Comparison of ENCODE assay signal across 16 mouse cellular contexts in the genomic region with DNA sequence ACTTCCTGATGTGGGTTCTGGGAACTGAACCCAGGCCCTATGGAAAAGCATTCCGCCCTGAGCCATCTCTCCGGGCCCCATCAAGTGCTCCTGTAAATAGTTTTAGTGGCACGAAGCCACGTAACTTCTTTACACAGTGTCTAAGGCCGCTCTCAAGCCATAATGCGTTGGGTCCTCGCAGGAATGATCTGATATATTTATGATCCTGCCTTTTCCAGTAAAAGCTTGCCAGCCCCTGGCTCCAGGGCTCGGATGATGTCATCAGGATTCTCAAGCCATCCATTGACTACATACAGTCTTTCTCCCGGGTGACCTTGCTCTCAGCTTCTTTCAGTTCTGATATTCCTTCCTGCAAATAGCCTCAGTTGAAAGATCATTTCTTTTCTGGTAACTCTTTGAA. TPM values are rescaled to one million over a fixed set of nuclear protein-coding genes. Genes with fewer than 3 reads are reported as not detected.
DNase-seq lines count a peak whose midpoint lies in the region; ATAC-seq and TF ChIP-seq lines count a peak whose summit lies in the region.
"Had no signal": no experiment of that assay in that cellular context is flagged by ENCODE, and none has a peak within 500 bp of the region (broad histone marks: within the 10 kb centered on the region; RNA-seq: fewer than 3 reads in every experiment).

No protein-coding gene starts in this region.

- H3K9me3 ChIP-seq in heart, embryonic 13.5 days = peaks cover 6% of the 10 kb centered on the region; the same call in 1 of the 2 replicates
- H3K9me3 ChIP-seq in limb, embryonic 14.5 days (ENCODE audit: control insufficient read depth, low read length) = no peaks in the 10 kb centered on the region
- H3K9me3 ChIP-seq in limb, embryonic 10.5 days (replicated peaks) = no peaks in the 10 kb centered on the region
- H3K9me3 ChIP-seq: embryonic facial prominence, embryonic 13.5 days; neural tube, embryonic 12.5 days had no signal

- H3K4me2 ChIP-seq in heart, embryonic 13.5 days = no peak overlapping the region
- H3K4me2 ChIP-seq in limb, embryonic 14.5 days (replicated peaks; ENCODE audit: low read depth, low read length, severe bottlenecking) = no peak overlapping the region
- H3K4me2 ChIP-seq: embryonic facial prominence, embryonic 13.5 days; neural tube, embryonic 12.5 days had no signal

- no peak overlapping the region for H3K4me3 ChIP-seq in heart, embryonic 13.5 days
- H3K4me3 ChIP-seq in limb, embryonic 14.5 days (replicated peaks; ENCODE audit: low read length) = no peak overlapping the region
- H3K4me3 ChIP-seq in limb, embryonic 10.5 days = no peak overlapping the region
- H3K4me3 ChIP-seq: embryonic facial prominence, embryonic 13.5 days; neural tube, embryonic 12.5 days had no signal

- peaks cover 60% of the 10 kb centered on the region for H3K4me1 ChIP-seq in heart, embryonic 13.5 days
- peaks cover 29% of the 10 kb centered on the region for H3K4me1 ChIP-seq in limb, embryonic 14.5 days (ENCODE audit: control insufficient read depth, insufficient read depth, low read length)
- peaks cover 41% of the 10 kb centered on the region for H3K4me1 ChIP-seq in limb, embryonic 10.5 days

- 39% methylated on average over 9 of the region's 9 CpGs for WGBS in heart, embryonic 13.5 days
- 46% methylated on average over 9 of the region's 9 CpGs for WGBS in limb, embryonic 14.5 days
- 89% methylated on average over 9 of the region's 9 CpGs for WGBS in limb, embryonic 10.5 days

- H3K36me3 ChIP-seq in heart, embryonic 13.5 days = no peaks in the 10 kb centered on the region
- no peaks in the 10 kb centered on the region for H3K36me3 ChIP-seq in limb, embryonic 14.5 days (ENCODE audit: control insufficient read depth, insufficient read depth, low read length)
- H3K36me3 ChIP-seq in limb, embryonic 10.5 days = no peaks in the 10 kb centered on the region
- H3K36me3 ChIP-seq: embryonic facial prominence, embryonic 13.5 days; G1E; neural tube, embryonic 12.5 days had no signal

- no peak for TF ChIP-seq POLR2A in limb, embryonic 14.5 days (IDR thresholded peaks at IDR 0.05; ENCODE audit: borderline replicate concordance, extremely low read depth, insufficient read depth, insufficient read length)

- H3K9ac ChIP-seq in heart, embryonic 13.5 days = no peak overlapping the region
- no peak overlapping the region for H3K9ac ChIP-seq in limb, embryonic 14.5 days (ENCODE audit: low read depth, low read length, severe bottlenecking)
- H3K9ac ChIP-seq: embryonic facial prominence, embryonic 13.5 days; liver, embryonic 14.5 days; neural tube, embryonic 12.5 days had no signal

- peak overlapping the region; percentile 12; the same call in 1 of the 2 replicates for H3K27ac ChIP-seq in heart, embryonic 13.5 days (replicated peaks)
- H3K27ac ChIP-seq in limb, embryonic 14.5 days (replicated peaks; ENCODE audit: low read depth, low read length) = no peak overlapping the region
- no peak overlapping the region for H3K27ac ChIP-seq in limb, embryonic 10.5 days
- H3K27ac ChIP-seq: embryonic facial prominence, embryonic 13.5 days; liver, embryonic 14.5 days; neural tube, embryonic 12.5 days had no signal

- intact Hi-C loops in heart, postnatal 14 days (cut with DNase I) = loop anchor here (5.0 kb wide), 1 partner anchor 107 kb away; the partner anchor contains the start of gene Sh3glb1

- no peak for ATAC-seq in heart, embryonic 13.5 days (ENCODE audit: extremely low read depth, insufficient number of reproducible peaks, low FRiP score, low TSS enrichment)
- ATAC-seq in limb, embryonic 14.5 days (ENCODE audit: low FRiP score, low read depth) = peak; percentile 37; the same call in 1 of the 2 replicates
- ATAC-seq: inflammation-experienced regulatory T-cells, adult 6 months; midbrain, embryonic 16.5 days had no signal

- no peak for DNase-seq in heart, postnatal 14 days
- DNase-seq in limb, embryonic 14.5 days (ENCODE audit: low spot score) = peak; percentile 58
- DNase-seq in limb, embryonic 10.5 days (ENCODE audit: low spot score) = no peak
- DNase-seq in NIH3T3 (ENCODE audit: low read depth) = peak; percentile 44
- peak; percentile 25 for DNase-seq in adrenal gland, postnatal 14 days
- DNase-seq in ovary, postnatal 36 days (ENCODE audit: low spot score) = no peak
- DNase-seq: cerebellum, adult 8-10 months; retina, postnatal 1 day; thymus, adult 18-20 months had no signal

- H3K27me3 ChIP-seq in heart, embryonic 13.5 days (replicated peaks) = no peaks in the 10 kb centered on the region
- H3K27me3 ChIP-seq in limb, embryonic 14.5 days (ENCODE audit: control insufficient read depth, insufficient read depth, low read length) = no peaks in the 10 kb centered on the region
- H3K27me3 ChIP-seq in limb, embryonic 10.5 days (ENCODE audit: low read depth, poor library complexity, severe bottlenecking) = no peaks in the 10 kb centered on the region
- H3K27me3 ChIP-seq: embryonic facial prominence, embryonic 13.5 days; neural tube, embryonic 12.5 days had no signal

RNA-seq across cellular contexts. Expression of gene Selenof, which starts 45.4 kb away (rescaled TPM):
- polyA plus RNA-seq in heart, embryonic 13.5 days (2015; fragmentation: Nextera tagmentation; extraction: Ambion mirVana) = 425 and 459 TPM in 2 replicates
- 100 to 1,000 TPM; 169 to 176 TPM for total RNA-seq in heart, postnatal 14 days (2021)
- 354 and 424 TPM in 2 replicates for polyA plus RNA-seq in limb, embryonic 14.5 days (2012; rRNA removed)
- polyA plus RNA-seq in limb, embryonic 14.5 days (2014; fragmentation: Nextera tagmentation; extraction: Ambion mirVana) = 532 and 555 TPM in 2 replicates
- polyA plus RNA-seq in limb, embryonic 10.5 days (2016; fragmentation: Nextera tagmentation; extraction: Ambion mirVana) = 461 and 480 TPM in 2 replicates
- total RNA-seq in adrenal gland, postnatal 14 days (2021) = 256 and 261 TPM in 2 replicates

RNA-seq across cellular contexts. Expression of gene Hs2st1, which starts 45.5 kb away (rescaled TPM):
- polyA plus RNA-seq in heart, embryonic 13.5 days (2015; fragmentation: Nextera tagmentation; extraction: Ambion mirVana) = 6.8 TPM in 2 replicates
- total RNA-seq in heart, postnatal 14 days (2021) = 10 to 100 TPM; 11.9 to 12.6 TPM
- polyA plus RNA-seq in limb, embryonic 14.5 days (2012; rRNA removed) = 20.2 and 20.6 TPM in 2 replicates
- 15.8 and 17.9 TPM in 2 replicates for polyA plus RNA-seq in limb, embryonic 14.5 days (2014; fragmentation: Nextera tagmentation; extraction: Ambion mirVana)
- 11.4 and 13.0 TPM in 2 replicates for polyA plus RNA-seq in limb, embryonic 10.5 days (2016; fragmentation: Nextera tagmentation; extraction: Ambion mirVana)
- 16.1 and 18.3 TPM in 2 replicates for total RNA-seq in adrenal gland, postnatal 14 days (2021)

Comparison
In these comparisons a context has a peak if more than half of its experiments do, and no peak if none do; other contexts are left out.
1. DNase-seq: peak in limb, embryonic 14.5 days (single experiment), NIH3T3 (single experiment) and adrenal gland, postnatal 14 days (single experiment); none in heart, postnatal 14 days (0 of 2), limb, embryonic 10.5 days (single experiment) and ovary, postnatal 36 days (single experiment).